Mouse (Mus musculus) thymus, postnatal 0 days (tissue): ENCODE results near the gene Npepps. TPM values are rescaled to one million over a fixed set of nuclear protein-coding genes. Genes with fewer than 3 reads are reported as not detected.
"Not testable (repeated sequence)": the region's sequence is repeated elsewhere in the genome, so short reads cannot be mapped to it uniquely, and the experiment has no call there.

ENCODE experiments used
- DNase-seq: peaks from one replicate; pipeline ENCODE4 v3.0.0-alpha.2; 2015; ENCODE audit warnings: low spot score
- polyA plus RNA-seq: library from polyadenylated mRNA; unstranded; fragments of >200 nt; fragmentation: Nextera tagmentation; extraction: Ambion mirVana; gene quantifications from 2 replicates; pipeline ENCODE4 v1.2.1, GENCODE M21; 2015

Gene Npepps
- 57.2 and 64.4 TPM in 2 replicates for polyA plus RNA-seq

DNA sequence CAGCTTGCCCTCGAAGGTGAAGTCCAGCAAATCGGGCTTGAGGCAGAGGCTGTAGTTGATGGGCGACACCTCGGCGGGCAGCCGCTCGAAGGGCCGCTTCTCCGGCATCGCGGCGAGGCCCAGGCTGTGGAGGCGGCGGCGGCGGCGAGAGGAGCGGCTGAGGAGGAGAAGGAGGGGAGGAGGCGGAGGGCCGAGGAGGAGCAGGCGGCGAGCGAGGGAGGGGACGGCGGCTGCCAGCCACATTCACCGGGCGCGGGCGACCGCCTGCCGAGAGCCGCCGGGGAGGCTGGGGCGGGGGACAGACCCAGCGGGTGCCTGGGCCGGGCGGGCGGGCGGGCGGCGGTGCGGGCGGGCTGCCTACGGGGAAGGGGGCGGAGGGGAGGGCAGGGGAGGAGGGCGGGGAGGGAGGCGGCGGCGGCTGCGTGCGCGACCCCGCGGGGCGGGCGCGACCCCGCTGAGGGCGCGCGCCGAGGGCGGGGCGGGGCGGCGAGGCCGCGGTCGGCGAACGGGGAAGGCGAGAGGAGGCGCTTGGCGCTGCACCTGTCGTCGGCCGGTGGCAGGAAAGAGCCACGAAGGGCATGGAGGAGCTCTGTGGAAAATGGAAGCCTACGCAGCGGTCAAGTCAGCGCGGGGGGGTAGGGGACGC lies at the start of gene Npepps:
Gene Npepps (minus strand): TSS at position 423 of the 646 bp plus-strand sequence.
- peak; percentile 81 for DNase-seq

GRCm38 (mm10) chr11:97328148-97328547 lies 47.7 kb upstream of the Npepps start:
- peak; percentile 55 for DNase-seq

DNA sequence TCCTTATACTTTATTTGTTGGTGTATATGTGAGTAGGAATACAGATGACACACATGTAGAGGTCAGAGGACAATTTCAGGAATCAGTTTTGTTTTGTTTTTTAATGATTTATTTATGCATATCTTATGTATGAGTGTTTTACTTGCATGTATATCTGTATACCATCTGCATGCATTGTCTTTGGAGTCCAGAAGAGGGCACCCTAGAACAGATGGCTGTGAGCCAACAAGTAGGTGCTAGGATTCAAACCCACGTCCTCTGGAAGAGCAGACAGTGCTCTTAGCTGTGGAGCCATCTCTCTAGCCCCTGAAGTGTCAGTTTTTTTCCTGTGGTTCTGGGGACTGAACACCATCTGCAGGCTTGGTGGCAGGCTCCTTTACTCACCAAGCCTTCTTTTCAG lies 44.8 kb upstream of the Npepps start:
- no peak for DNase-seq

GRCm38 (mm10) chr11:97321894-97322600 lies 41.6 kb upstream of the Npepps start:
- not testable (repeated sequence) for DNase-seq

DNA sequence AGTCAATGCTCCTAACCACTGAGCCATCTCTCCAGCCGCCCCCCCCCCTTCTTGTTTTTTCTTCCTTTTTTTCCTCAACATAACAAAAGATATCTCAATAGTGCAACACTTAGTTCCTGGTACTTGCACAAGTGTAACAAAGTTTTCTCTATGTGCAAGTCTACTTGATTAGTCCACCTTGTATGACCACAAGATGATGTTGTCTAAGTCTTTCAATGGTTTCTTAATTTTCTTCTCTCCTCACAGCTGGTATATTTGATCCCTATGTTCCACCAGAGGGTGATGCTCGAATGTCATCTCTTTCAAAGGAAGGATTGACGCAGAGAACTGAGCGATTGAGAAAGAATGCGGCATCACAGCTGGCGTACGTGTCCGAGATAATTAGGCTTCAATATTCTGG lies 40.8 kb upstream of the Npepps start:
- no peak for DNase-seq

GRCm38 (mm10) chr11:97315504-97316503 lies 35.4 kb upstream of the Npepps start, which contains the start of gene Mrpl45:
TSS of gene Mrpl45 (plus strand) at chr11:97315716.
- DNase-seq: peak; percentile 100

DNA sequence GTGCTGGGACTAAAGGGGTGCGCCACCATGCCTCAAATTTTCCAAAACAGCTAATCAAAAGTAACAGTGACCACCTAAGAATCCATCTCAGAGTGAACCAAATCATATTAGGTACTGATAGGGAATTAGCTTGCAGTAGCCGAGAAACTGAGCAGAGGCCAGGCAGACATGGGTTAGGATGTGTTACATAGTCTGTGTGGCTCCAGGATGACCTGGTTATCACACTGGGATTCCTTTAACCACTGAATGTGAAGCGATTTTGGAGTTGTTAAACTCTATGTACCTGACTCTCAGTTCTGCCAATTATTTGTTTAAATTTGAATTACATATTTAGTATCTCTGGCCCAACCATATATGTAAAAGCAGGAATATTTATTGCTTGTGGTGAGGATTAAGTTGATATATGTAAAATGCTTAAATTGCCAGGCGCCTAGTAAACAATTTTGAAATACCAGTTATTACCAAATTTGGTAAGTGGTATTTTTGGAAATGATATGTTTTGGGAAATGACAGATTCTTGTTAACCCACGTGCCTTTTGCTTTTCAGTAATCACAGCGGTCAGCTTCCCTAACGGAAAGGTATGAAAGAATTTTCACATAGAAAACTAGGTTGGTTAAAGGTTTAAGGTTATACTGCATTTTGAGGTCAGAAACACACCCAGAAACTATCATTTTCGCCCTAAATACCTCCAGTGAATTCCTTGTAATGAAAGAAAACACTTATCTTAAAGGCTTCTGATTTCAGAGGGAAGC lies 34.5 kb upstream of the Npepps start:
- DNase-seq: no peak

DNA sequence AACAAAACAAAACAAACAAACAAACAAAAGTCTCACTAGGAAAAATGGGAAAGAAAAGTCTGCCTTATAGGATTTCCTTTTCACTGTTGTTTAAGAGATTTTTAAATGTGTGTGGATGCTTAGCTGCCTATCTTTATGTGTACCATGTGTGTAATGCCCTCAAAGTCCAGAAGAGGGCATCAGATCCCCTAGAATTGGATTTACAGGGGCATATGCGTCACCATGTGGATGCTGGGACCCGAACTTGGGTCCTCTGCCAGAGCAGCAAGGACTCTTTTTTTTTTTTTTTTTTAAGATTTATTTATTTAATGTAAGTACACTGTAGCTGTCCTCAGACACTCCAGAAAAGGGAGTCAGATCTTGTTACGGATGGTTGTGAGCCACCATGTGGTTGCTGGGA lies 33.7 kb upstream of the Npepps start:
- no peak for DNase-seq

- not testable (repeated sequence) for DNase-seq
Measured at GRCm38 (mm10) chr11:97312871-97313270, 32.4 kb upstream of the Npepps start.

GRCm38 (mm10) chr11:97310895-97311631 lies 30.6 kb upstream of the Npepps start:
- no peak for DNase-seq

DNA sequence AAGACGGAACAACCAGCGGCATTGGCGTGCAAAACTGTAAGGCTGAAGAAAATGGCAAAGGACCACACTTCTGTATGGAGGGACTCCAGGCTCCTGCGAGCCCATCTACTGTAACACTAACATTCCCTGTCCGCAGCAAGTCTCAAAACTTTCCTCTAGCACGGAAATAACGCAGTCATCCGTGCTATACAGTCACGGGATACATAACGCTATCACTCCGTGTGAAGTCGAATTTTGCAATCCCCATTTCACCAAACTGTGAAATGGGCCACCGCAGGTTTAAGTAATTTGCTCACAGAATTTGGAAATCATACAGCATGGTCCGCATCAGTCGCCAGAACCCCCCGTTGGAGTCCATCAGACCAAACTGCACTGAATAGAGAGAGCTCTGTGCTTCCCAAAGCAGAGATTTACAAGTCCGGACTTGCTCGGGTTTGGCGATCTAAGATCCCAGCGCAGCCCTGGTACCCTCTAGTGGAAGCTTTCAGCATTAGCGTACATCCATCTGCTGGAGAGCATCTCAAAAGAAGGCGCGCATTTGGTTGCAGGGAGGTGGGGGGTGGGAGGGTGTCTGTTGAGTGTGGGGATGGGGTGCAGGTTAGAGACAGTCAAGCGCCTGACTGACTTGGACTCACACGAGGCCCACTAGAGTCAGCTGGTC lies 29.6 kb upstream of the Npepps start:
- DNase-seq: peak; percentile 68

DNA sequence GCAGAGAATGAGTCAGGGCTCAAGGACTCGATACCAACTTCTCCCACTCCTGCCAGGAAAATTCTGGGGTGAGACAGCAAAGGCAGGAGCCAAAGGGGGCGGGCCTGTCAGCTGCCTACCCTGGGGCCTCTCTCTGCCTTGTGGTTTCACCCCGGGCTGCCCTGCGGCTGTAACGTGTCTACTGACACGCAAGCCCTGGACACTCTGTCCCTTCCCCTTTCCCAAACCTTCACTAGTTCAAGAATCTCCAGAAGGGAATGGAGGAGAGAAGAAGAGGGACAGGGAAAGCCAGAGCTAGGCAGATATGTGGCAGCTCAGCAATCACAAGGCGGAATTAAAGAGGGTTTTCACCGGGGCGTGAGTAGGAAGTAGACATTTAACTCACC lies 29.0 kb upstream of the Npepps start:
- no peak for DNase-seq

DNA sequence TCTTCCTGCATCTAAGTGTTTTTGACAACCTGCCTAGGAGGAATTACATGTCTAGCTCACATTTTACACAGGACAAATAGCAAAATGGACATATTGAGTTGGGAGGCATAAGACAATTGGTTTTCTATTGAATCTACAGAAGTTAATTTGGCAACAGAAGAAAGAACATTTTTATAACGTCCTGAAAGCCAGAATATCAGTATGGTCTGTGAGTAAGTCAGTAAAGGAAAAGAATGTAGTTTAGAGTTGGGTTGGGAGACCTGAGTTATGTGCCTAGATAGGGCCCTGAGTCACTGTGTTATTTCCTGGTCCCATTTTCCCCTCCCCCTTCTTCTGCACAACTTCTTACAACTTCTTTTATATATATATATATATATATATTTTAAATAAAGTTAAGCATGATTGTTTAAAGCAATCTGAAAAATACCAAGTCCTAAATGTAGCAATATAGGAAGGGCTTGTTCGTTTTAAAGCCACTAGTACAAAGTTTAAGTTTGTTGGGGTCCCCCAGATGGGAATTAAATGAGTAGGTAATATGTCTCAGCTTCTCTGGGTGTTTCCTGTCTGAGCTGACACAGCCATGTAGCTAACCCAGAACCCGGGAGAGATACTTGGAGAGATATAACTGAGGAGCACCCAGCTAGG lies 28.5 kb upstream of the Npepps start:
- DNase-seq: no peak

GRCm38 (mm10) chr11:97307294-97308069 lies 27.0 kb upstream of the Npepps start:
- DNase-seq: no peak

- DNase-seq: no peak
Measured at GRCm38 (mm10) chr11:97304631-97305030, 24.2 kb upstream of the Npepps start.

GRCm38 (mm10) chr11:97302231-97302781 lies 21.9 kb upstream of the Npepps start:
- DNase-seq: no peak

DNA sequence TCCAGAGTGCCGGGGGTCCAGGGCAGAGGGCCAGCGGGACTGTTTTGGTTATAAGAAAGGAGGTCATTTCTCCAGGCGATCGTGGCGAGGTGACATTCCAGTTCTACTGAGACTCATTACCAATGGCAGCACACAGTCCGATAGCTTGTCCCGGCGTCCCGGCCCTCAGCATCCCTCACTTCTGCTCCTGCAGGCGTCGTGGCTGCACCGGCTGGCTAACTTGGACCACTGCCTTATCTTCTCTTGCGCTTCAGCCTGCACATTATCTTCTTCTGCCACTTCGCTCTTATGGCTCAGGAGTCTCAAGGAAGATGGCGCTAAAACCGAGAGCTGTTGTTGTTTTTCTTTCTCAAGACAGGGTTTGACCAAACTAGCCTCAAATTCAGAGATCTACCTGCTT lies 21.0 kb upstream of the Npepps start:
- no peak for DNase-seq

- DNase-seq: no peak
Measured at GRCm38 (mm10) chr11:97299939-97300338, 19.5 kb upstream of the Npepps start.
